Mouse (Mus musculus): Measurements from ENCODE around the gene Pax1. TPM values are rescaled to one million over a fixed set of nuclear protein-coding genes. Genes with fewer than 3 reads are reported as not detected.

The Pax1 gene
- polyA plus RNA-seq, 1 experiment from 2014 or later, result not detected

GRCm38 (mm10) chr2:147362316-147362715 is 591 bp downstream of the Pax1 start:
- no peak overlapping the region for H3K27ac ChIP-seq (ENCODE audit: low read length)
- no peak overlapping the region for H3K4me2 ChIP-seq (ENCODE audit: low read depth, low read length)
- no peak overlapping the region for H3K4me3 ChIP-seq (ENCODE audit: low read length)
- WGBS, result under 1% methylated on average over 18 of the region's 18 CpGs
- no peak overlapping the region for H3K9ac ChIP-seq (ENCODE audit: low read depth, low read length)
- no peaks in the 10 kb centered on the region; the same call in 1 of the 2 replicates for H3K9me3 ChIP-seq (ENCODE audit: control insufficient read depth, low read length)
- H3K27me3 ChIP-seq (replicated peaks; ENCODE audit: control insufficient read depth, insufficient read depth, low read length), result peaks cover 86% of the 10 kb centered on the region
- H3K4me1 ChIP-seq (ENCODE audit: control insufficient read depth, insufficient read depth, low read length), result no peaks in the 10 kb centered on the region
- no peaks in the 10 kb centered on the region for H3K36me3 ChIP-seq (ENCODE audit: control insufficient read depth, insufficient read depth, low read length)
- peak; percentile 56; the same call in 1 of the 2 replicates for ATAC-seq

GRCm38 (mm10) chr2:147363401-147364130 is 1.8 kb downstream of the Pax1 start:
- ATAC-seq, result no peak
- WGBS, result 7% methylated on average over 5 of the region's 6 CpGs
- no peaks in the 10 kb centered on the region; the same call in 1 of the 2 replicates for H3K9me3 ChIP-seq (ENCODE audit: control insufficient read depth, low read length)

DNA sequence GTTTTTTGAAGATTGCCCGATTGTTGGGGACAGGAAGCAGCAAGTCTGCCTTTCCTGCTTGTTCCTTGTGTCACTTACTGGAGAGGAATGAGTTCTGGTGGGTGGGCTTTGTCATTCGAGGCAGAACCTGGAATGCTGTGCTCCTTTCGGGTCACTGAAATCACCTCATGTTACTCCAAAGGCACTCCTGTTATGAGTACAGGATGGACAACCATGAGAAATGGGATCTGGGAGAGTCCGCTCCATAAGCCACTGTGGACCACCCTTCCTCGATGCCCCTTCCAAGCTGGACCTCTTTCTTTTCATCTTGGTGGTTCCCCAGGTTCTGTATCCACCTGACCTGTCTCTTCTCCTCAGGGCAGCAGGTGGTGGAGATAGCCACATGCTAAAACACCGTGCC is 2.5 kb downstream of the Pax1 start:
- Histone ChIP-seq H3K9ac (ENCODE audit: low read depth, low read length) (no peak overlapping the region), H3K4me2 (ENCODE audit: low read depth, low read length) (no peak overlapping the region), H3K27me3 (replicated peaks; ENCODE audit: control insufficient read depth, insufficient read depth, low read length) (peaks cover 82% of the 10 kb centered on the region), H3K27ac (ENCODE audit: low read length) (no peak overlapping the region), H3K4me1 (ENCODE audit: control insufficient read depth, insufficient read depth, low read length) (0 out of 2 replicates have a peak, but pooled peaks cover 3% of the 10 kb centered on the region), H3K36me3 (ENCODE audit: control insufficient read depth, insufficient read depth, low read length) (no peaks in the 10 kb centered on the region), H3K4me3 (ENCODE audit: low read length) (no peak overlapping the region), H3K9me3 (ENCODE audit: control insufficient read depth, low read length) (no peaks in the 10 kb centered on the region; the same call in 1 of the 2 replicates)
- WGBS, result 8% methylated on average over 6 of the region's 6 CpGs
- no peak for ATAC-seq

More at GRCm38 (mm10) chr2:147363401-147364130, 1.8 kb downstream of the Pax1 start:
- H3K9ac ChIP-seq (ENCODE audit: low read depth, low read length), result no peak overlapping the region
- H3K4me3 ChIP-seq (ENCODE audit: low read length), result no peak overlapping the region
- H3K27ac ChIP-seq (ENCODE audit: low read length), result no peak overlapping the region
- H3K4me1 ChIP-seq (ENCODE audit: control insufficient read depth, insufficient read depth, low read length), result 0 out of 2 replicates have a peak, but pooled peaks cover 3% of the 10 kb centered on the region
- no peaks in the 10 kb centered on the region for H3K36me3 ChIP-seq (ENCODE audit: control insufficient read depth, insufficient read depth, low read length)
- H3K27me3 ChIP-seq (replicated peaks; ENCODE audit: control insufficient read depth, insufficient read depth, low read length), result peaks cover 89% of the 10 kb centered on the region
- H3K4me2 ChIP-seq (ENCODE audit: low read depth, low read length), result no peak overlapping the region

DNA sequence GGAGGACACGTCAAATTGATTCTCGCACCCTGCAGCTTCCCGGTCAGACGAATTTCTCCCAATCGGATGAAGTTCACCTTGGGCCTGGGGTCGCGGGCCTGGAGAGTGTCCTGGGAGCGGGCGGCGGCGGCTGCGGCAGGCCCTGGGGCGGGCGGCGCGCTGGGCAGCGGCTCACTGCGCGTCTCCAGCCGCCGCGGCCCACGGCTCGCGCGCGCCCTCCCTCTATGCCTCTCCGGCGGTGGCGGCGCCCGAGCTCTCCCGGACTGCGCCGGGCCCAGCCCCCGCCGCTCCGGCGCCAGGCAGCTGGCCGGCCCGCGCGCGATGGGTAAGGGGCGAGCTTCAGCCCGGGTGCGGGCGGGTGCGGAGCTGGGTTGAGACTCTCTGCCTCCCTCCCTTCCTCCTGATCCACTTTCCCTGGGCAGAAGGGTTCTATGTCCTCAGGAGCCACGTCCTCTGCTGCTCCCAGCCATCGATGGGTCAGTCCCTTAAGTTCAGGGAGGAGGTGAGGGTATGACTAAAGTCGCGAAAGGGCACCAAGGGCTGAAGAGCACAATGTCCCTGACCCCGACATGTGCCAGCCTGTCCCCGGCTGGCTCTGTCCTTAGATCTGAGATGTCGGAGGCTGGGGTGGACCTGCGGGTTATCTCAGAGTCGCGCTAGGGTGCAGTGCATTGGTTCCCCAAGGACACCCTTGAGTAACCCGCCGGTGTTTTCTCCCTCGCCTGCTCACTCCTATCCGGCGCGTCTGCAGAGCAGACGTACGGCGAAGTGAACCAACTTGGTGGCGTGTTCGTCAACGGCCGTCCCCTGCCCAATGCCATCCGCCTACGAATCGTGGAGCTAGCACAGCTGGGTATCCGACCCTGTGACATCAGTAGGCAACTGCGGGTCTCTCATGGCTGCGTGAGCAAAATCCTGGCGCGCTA is 3.5 kb downstream of the Pax1 start:
- H3K36me3 ChIP-seq (ENCODE audit: control insufficient read depth, insufficient read depth, low read length), result no peaks in the 10 kb centered on the region

GRCm38 (mm10) chr2:147365908-147366630 is 4.3 kb downstream of the Pax1 start:
- H3K27me3 ChIP-seq (replicated peaks; ENCODE audit: control insufficient read depth, insufficient read depth, low read length), result peaks cover 83% of the 10 kb centered on the region
- no peak overlapping the region for H3K4me3 ChIP-seq (ENCODE audit: low read length)
- H3K9ac ChIP-seq (ENCODE audit: low read depth, low read length), result no peak overlapping the region
- ATAC-seq, result no peak
- H3K4me2 ChIP-seq (ENCODE audit: low read depth, low read length), result no peak overlapping the region
- no peak overlapping the region for H3K27ac ChIP-seq (ENCODE audit: low read length)
- WGBS, result 1% methylated on average over 36 of the region's 36 CpGs
- no peaks in the 10 kb centered on the region; the same call in 1 of the 2 replicates for H3K9me3 ChIP-seq (ENCODE audit: control insufficient read depth, low read length)
- 0 out of 2 replicates have a peak, but pooled peaks cover 3% of the 10 kb centered on the region for H3K4me1 ChIP-seq (ENCODE audit: control insufficient read depth, insufficient read depth, low read length)
- no peaks in the 10 kb centered on the region for H3K36me3 ChIP-seq (ENCODE audit: control insufficient read depth, insufficient read depth, low read length)

More for the DNA sequence above, 3.5 kb downstream of the Pax1 start:
- Histone ChIP-seq H3K4me1 (ENCODE audit: control insufficient read depth, insufficient read depth, low read length) (0 out of 2 replicates have a peak, but pooled peaks cover 3% of the 10 kb centered on the region), H3K9me3 (ENCODE audit: control insufficient read depth, low read length) (no peaks in the 10 kb centered on the region; the same call in 1 of the 2 replicates), H3K27me3 (replicated peaks; ENCODE audit: control insufficient read depth, insufficient read depth, low read length) (peaks cover 84% of the 10 kb centered on the region), H3K4me2 (ENCODE audit: low read depth, low read length) (peak overlapping the region; percentile 43), H3K9ac (ENCODE audit: low read depth, low read length) (no peak overlapping the region), H3K27ac (ENCODE audit: low read length) (no peak overlapping the region), H3K4me3 (ENCODE audit: low read length) (peak overlapping the region; percentile 33)
- WGBS, result under 1% methylated on average over 78 of the region's 80 CpGs
- ATAC-seq, result peak; percentile 62

GRCm38 (mm10) chr2:147367246-147367820 is 5.6 kb downstream of the Pax1 start:
- H3K4me1 ChIP-seq (ENCODE audit: control insufficient read depth, insufficient read depth, low read length), result 0 out of 2 replicates have a peak, but pooled peaks cover 3% of the 10 kb centered on the region
- no peaks in the 10 kb centered on the region for H3K36me3 ChIP-seq (ENCODE audit: control insufficient read depth, insufficient read depth, low read length)
- peaks cover 81% of the 10 kb centered on the region for H3K27me3 ChIP-seq (replicated peaks; ENCODE audit: control insufficient read depth, insufficient read depth, low read length)
- no peak overlapping the region for H3K4me3 ChIP-seq (ENCODE audit: low read length)
- 2% methylated on average over 12 of the region's 12 CpGs for WGBS
- no peak for ATAC-seq
- H3K9me3 ChIP-seq (ENCODE audit: control insufficient read depth, low read length), result no peaks in the 10 kb centered on the region; the same call in 1 of the 2 replicates
- H3K27ac ChIP-seq (ENCODE audit: low read length), result no peak overlapping the region
- no peak overlapping the region for H3K4me2 ChIP-seq (ENCODE audit: low read depth, low read length)
- no peak overlapping the region for H3K9ac ChIP-seq (ENCODE audit: low read depth, low read length)

DNA sequence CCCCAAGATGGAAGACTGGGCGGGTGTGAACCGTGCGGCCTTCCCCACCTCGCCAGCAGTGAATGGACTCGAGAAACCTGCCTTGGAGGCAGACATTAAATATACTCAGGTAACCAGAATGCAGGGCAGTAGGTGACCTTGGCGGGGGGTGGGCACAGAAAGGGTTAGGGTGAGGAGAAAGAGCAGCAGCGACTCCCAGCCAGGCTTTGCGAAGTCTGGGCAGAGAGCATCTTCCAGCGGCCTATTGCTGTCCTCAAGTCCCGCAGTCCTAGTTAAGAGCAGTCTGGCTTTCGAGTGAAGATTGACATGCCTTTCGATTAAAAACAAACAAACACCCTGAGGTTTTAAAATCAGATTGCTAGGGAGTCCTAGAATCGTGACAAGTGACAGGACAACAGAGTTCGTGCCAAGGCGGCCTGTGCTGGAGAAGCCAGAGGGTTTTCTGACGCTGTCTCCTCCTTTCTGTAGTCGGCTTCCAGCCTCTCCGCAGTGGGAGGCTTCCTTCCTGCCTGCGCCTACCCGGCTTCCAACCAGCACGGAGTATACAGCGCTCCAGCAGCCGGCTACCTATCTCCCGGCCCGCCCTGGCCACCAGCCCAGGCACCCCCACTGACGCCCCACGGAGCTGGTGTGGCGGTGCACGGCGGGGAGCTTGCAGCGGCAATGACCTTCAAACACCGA is 6.3 kb downstream of the Pax1 start:
- Histone ChIP-seq H3K4me3 (ENCODE audit: low read length) (no peak overlapping the region), H3K27me3 (replicated peaks; ENCODE audit: control insufficient read depth, insufficient read depth, low read length) (peaks cover 83% of the 10 kb centered on the region), H3K36me3 (ENCODE audit: control insufficient read depth, insufficient read depth, low read length) (no peaks in the 10 kb centered on the region), H3K4me1 (ENCODE audit: control insufficient read depth, insufficient read depth, low read length) (0 out of 2 replicates have a peak, but pooled peaks cover 3% of the 10 kb centered on the region), H3K4me2 (ENCODE audit: low read depth, low read length) (no peak overlapping the region), H3K27ac (ENCODE audit: low read length) (no peak overlapping the region), H3K9ac (ENCODE audit: low read depth, low read length) (no peak overlapping the region), H3K9me3 (ENCODE audit: control insufficient read depth, low read length) (no peaks in the 10 kb centered on the region)
- WGBS, result under 1% methylated on average over 32 of the region's 32 CpGs
- no peak for ATAC-seq

GRCm38 (mm10) chr2:147369561-147369960 is 7.8 kb downstream of the Pax1 start:
- Histone ChIP-seq H3K4me2 (ENCODE audit: low read depth, low read length) (no peak overlapping the region), H3K9me3 (ENCODE audit: control insufficient read depth, low read length) (no peaks in the 10 kb centered on the region), H3K9ac (ENCODE audit: low read depth, low read length) (no peak overlapping the region), H3K4me3 (ENCODE audit: low read length) (no peak overlapping the region; the same call in 1 of the 2 replicates), H3K36me3 (ENCODE audit: control insufficient read depth, insufficient read depth, low read length) (no peaks in the 10 kb centered on the region), H3K27me3 (replicated peaks; ENCODE audit: control insufficient read depth, insufficient read depth, low read length) (peaks cover 81% of the 10 kb centered on the region), H3K4me1 (ENCODE audit: control insufficient read depth, insufficient read depth, low read length) (0 out of 2 replicates have a peak, but pooled peaks cover 3% of the 10 kb centered on the region), H3K27ac (ENCODE audit: low read length) (no peak overlapping the region)
- 2% methylated on average over 9 of the region's 9 CpGs for WGBS
- no peak for ATAC-seq

Measured in intestine, embryonic 16.5 days (tissue).